Mouse (Mus musculus) liver, embryonic 18 days (tissue): ENCODE measurements around the gene 2310061N02Rik. TPM values are rescaled to one million over a fixed set of nuclear protein-coding genes. Genes with fewer than 3 reads are reported as not detected.

Experiments
- polyA plus RNA-seq: library from polyadenylated mRNA; depleted of rRNA; stranded (reverse); fragments of >200 nt; gene quantifications from 2 replicates; pipeline ENCODE4 v1.2.3, GENCODE M21; 2012; rRNA removed

Gene 2310061N02Rik
- polyA plus RNA-seq = not detected in 2 replicates

DNA sequence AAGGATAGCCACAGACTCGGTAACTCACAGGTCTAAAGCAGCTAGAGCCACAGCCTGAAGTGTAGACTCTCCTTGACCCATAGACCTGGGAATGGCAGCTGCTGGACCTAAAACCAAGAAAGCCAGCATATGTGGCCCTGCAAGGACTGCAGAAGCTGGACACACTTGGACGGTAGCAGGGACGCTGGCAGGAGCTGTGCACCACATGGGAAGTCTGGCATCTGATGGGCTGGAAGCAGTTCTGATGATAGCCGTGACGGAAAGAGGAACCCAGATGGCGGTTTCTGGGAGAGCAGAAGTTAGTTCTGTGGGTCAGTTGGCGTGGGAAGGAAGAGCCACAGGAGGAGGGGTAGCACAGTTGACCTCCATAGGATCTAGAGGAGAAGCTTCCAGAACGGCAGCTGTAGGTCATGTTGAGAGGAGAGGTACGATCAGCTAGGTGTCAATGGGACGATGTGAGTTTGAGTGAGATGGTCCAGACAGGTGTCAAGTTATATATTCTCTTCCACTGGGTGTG, at the start of gene 2310061N02Rik:
TSS of gene 2310061N02Rik (minus strand) at position 467 of the 517 bp plus-strand sequence.

DNA sequence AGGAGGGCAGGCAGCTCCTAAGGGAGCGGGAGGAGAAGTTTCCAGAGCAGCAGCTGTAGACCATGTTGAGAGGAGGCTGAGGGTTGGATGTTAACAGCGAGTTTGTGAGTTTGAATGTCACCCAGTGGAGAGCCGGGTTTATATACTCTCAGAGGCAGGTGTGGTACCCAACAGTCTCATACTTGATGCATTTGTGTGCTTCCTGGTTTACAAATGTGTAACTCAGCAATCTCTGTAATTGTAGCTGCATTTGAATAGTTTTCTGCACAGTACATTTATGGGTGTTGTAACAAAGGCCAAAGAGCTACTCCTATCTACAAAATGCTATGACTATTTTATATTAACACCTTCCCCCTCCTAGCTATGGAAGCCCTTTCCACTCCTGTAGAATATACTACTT, 43.8 kb upstream of the 2310061N02Rik start, which contains the start of gene Krtap13:
TSS of gene Krtap13 (minus strand) at position 101 of the 400 bp plus-strand sequence.

DNA sequence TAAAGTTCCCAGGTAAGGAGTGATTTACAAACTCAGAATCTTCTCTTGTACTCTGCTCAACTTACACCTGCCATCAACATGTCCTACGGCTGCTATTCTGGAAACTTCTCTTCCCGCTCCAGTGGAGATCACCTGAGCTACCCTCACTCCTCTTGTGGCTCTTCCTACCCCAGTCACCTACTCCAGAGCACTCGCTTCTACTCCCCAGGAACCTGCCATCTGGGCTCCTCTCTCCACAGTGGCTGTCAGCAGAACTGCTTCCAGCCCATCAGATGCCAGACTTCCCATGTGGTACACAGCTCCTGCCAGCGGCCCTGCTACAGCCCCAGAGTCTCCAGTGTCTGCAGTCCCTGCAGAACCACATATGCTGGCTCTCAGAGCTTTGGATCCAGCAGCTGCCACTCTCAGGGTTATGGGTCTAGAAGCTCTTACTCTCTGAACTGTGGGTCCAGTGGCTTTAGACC, 21.1 kb upstream of the 2310061N02Rik start, which contains the start of gene Krtap13-1:
TSS of gene Krtap13-1 (plus strand) at position 51 of the 464 bp plus-strand sequence.

DNA sequence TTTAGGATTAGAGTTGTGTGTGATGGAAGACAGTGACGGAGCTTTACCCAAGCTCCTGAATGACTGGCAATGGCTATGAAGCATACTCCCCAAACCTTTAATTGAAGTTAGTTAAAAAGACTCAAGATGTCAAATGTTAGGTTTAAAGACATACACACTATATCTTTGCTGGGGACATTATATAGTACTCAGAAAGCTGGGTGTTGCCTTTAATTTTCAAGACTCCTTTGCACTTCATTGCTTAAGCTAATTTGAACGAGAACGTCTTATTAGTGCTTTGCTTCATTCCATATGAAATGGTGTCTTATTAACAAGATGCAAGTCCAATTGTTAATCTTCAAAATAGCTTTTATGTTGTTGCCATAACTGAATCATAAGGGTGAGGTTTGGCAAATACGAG, 36.2 kb downstream of the 2310061N02Rik start, which contains the start of gene Krtap27-1:
TSS of gene Krtap27-1 (minus strand) at position 101 of the 400 bp plus-strand sequence.

Other genes starting within 250 kb of the 2310061N02Rik start
- gene Cldn17, start 201.0 kb downstream of the 2310061N02Rik start, polyA plus RNA-seq = not detected in 2 replicates
- 0.12 and 0.14 TPM in 2 replicates for gene Cldn8, start 144.8 kb downstream of the 2310061N02Rik start, polyA plus RNA-seq
- gene Krtap24-1, start 95.7 kb downstream of the 2310061N02Rik start, polyA plus RNA-seq = not detected in 2 replicates
- gene 2310079G19Rik, start 80.3 kb downstream of the 2310061N02Rik start, polyA plus RNA-seq = not detected in 2 replicates
- not detected in 2 replicates for gene Krtap26-1, start 60.2 kb downstream of the 2310061N02Rik start, polyA plus RNA-seq
- gene Krtap27-1, start 36.3 kb downstream of the 2310061N02Rik start, polyA plus RNA-seq = not detected in 2 replicates
- gene Krtap13-1, start 20.9 kb upstream of the 2310061N02Rik start, polyA plus RNA-seq = not detected in 2 replicates
- not detected in 2 replicates for gene Krtap13, start 43.7 kb upstream of the 2310061N02Rik start, polyA plus RNA-seq
- not detected in 2 replicates for gene 2310034C09Rik, start 50.9 kb upstream of the 2310061N02Rik start, polyA plus RNA-seq
- not detected in 2 replicates for gene 2310057N15Rik, start 66.2 kb upstream of the 2310061N02Rik start, polyA plus RNA-seq
- gene Gm5965, start 69.9 kb upstream of the 2310061N02Rik start, polyA plus RNA-seq = not detected in 2 replicates
- gene Gm20741, start 104.3 kb upstream of the 2310061N02Rik start, polyA plus RNA-seq = not detected in 2 replicates
- gene Krtap15, start 112.3 kb upstream of the 2310061N02Rik start, polyA plus RNA-seq = not detected in 2 replicates
- gene Krtap14, start 118.2 kb upstream of the 2310061N02Rik start, polyA plus RNA-seq = not detected in 2 replicates
- gene Krtap19-1, start 161.4 kb upstream of the 2310061N02Rik start, polyA plus RNA-seq = not detected in 2 replicates
- not detected in 2 replicates for gene Krtap19-2, start 166.3 kb upstream of the 2310061N02Rik start, polyA plus RNA-seq
- not detected in 2 replicates for gene Krtap19-3, start 170.1 kb upstream of the 2310061N02Rik start, polyA plus RNA-seq
- gene Krtap19-4, start 177.1 kb upstream of the 2310061N02Rik start, polyA plus RNA-seq = not detected in 2 replicates
- gene Krtap19-5, start 188.5 kb upstream of the 2310061N02Rik start, polyA plus RNA-seq = not detected in 2 replicates
- not detected in 2 replicates for gene Krtap19-9b, start 224.3 kb upstream of the 2310061N02Rik start, polyA plus RNA-seq